Mouse (Mus musculus): ENCODE data around the gene Ndst2.

Gene Ndst2

DNA sequence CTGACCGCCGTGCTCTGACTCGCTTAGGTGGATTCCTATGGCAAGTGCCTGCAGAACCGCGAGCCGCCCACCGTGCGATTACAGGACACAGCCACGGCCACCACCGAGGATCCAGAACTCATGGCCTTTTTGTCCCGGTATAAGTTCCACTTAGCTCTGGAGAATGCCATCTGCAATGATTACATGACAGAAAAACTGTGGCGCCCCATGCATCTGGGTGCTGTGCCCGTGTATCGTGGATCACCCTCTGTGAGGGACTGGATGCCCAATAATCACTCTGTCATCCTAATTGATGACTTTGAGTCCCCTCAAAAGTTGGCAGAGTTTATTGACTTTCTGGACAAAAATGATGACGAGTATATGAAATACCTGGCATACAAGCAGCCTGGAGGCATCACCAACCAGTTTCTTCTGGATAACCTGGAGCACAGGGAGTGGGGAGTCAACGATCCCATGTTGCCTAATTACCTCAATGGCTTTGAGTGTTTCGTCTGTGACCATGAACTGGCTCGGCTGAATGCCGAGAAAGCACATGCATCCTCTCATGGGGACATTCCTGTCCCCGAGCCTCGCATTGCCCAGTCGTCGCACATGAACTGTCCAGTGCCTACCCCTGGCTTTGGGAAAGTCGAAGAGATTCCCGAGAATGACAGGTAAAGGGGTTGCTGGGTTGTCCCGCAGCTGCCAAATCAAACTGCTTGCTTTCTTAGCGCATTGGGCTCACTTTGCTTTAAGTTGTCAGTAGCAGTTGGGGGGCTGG, 38.4 kb downstream of the Ndst2 start:
- peak; percentile 16 for DNase-seq

DNA sequence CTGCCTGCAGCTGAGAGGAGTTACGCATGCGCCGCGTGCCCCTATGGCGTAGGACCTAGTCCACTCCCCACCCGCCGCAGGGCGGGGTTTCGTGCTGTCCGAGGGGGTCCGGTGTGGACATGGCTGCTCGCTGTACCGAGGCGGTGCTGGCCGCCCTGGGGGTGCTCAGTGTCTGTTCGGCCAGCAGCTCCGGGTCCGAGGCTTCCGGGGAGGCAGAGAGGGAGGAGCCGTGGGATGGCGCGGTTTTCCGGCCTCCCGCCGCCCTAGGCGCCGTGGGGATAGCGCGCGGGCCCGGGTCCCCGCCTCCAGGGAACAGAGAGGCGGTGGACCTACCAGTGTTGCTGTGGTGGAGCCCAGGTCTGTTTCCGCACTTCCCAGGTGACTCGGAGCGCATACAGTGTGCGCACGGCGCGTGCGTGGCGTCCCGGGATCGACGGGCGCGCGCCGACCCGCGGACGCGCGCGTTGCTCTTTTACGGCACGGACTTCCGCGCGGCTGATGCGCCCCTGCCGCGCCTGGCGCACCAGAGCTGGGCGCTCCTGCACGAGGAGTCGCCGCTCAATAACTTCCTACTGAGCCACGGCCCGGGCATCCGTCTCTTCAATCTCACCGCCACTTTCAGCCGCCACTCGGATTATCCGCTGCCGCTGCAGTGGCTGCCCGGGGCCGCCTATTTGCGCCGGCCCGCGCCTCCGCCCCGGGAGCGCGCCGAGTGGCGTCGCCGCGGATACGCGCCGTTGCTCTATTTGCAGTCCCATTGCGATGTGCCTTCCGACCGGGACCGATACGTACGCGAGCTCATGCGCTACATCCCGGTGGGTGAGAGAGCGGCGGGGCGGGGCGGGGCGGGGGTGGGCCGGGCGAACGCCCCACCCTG, 39.2 kb downstream of the Ndst2 start, which contains the start of gene Fut11:
Fut11 (plus strand) TSS at position 85 of the 877 bp plus-strand sequence.
- peak; percentile 91 for DNase-seq

DNA sequence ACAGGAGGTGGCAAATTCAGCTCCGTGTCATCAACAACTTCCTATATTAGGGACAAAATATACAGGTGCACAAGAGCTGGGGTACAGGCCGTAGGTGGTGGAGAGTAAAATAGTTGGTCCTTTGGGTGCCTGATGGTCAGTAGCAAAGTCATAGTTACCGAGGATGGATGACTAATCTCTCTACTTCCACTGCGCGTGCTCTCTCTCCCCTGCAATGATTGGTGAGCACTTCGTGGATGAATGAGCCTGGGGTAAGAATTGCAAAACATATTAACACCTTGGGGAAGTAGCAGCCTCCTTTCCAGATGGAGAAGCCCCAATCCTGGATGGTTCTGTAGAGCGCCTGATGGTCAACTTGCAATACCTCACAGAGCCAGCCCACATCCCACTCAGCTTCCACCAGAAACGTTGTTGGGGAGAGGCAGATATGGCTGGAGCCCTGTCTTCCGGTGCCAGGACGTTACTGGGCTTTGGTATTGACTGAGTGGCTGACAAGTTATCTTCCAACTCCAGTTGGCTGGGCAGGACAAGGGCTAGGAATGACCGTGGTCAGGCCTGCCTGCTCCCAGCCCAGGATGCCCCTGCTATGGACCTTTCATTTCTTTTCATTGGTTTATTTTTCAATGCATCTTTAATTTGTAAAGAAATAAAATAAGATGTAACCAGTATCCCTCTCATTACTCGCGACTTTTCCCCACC, 40.0 kb downstream of the Ndst2 start:
- DNase-seq: no peak

DNA sequence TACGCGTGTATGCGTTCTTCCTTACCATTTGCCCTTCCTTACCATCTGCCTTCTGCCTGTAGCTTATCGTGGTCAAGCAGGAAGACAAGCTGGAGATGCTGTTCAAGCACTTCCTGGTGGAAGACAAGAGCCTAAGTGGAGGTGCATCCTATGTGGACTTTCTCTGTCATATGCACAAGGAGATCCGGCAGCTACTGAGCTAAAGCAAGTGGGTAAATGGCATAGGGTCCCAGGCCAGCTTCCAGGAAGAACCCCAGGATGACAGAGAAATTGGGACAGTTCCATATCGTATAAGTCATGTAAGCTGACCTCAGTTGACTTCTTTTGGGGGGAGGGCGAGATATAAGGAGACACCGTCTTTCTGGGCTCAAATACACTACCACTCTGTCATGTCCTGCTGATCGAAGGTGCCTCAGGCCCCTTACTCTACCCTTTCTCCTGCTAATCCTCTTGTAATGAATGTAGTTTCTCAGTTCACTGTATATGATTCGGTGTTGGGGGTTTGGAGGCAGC, 40.7 kb downstream of the Ndst2 start:
- no peak for DNase-seq

DNA sequence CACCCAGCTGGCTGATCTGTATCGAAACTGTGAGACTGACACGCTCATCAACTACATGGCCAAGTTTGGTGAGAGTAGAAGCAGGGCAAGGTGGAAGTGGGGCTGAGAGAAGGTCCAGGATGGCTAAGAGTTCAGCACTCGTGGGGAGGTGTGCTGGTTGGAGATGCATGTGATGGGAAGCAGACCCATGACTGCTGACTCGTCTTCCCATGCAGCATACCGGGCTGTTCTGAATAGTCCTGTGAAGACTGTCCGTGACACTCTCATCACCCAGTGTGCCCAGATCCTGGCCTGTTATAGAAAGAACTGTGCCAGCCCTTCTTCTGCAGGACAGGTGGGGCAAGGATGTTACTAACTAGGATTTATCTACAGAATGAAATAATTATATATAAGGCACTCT, 42.6 kb downstream of the Ndst2 start:
- no peak for DNase-seq

DNA sequence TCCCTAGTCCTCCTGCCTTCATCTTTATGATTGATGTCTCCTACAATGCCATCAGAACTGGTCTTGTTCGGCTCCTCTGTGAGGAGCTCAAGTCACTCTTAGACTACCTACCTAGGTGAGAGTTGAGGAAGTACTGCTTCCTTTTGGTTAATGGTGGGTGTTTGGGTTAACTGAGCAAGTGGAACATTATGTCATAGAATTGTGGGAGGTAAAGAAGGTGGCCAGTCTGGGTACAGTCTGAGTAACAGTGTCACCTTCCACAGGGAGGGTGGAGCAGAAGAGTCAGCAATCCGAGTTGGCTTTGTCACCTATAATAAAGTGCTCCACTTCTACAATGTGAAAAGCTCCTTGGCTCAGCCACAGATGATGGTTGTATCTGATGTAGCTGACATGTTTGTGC, 45.4 kb downstream of the Ndst2 start:
- DNase-seq: no peak

DNA sequence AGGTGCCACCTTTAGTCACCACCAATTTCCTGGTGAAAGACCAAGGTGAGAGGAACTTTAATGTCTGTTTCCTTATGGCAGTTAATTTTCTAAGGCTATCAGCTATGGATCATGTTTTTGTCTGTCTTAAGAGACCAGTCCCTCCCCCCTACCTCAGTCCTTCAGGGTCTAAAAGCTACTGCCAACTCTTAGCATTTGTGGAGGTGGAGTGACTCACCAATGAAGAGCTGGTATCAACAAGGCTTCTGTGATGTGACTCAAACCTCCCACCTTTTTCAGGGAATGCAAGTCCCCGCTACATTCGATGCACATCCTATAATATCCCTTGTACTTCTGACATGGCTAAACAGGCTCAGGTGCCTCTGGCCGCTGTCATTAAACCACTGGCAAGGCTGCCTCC, 47.8 kb downstream of the Ndst2 start:
- DNase-seq: no peak

DNA sequence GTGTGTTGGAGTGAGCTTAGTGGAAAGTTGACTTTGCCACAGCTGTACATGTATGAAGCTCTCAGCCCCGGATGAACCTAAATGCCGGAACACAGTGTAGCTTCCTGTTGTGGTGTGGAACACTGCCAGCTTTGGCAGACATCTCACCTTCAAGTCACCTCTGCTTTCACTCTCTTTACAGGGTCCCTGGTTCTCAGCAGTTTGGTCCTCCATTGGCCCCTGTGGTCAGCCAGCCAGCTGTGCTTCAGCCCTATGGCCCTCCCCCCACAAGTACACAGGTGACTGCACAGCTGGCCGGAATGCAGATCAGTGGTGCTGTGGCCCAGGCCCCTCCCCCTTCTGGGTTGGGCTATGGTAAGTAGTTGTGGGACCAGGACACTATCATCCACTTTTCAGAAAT, 51.9 kb downstream of the Ndst2 start:
- DNase-seq: peak; percentile 53

DNA sequence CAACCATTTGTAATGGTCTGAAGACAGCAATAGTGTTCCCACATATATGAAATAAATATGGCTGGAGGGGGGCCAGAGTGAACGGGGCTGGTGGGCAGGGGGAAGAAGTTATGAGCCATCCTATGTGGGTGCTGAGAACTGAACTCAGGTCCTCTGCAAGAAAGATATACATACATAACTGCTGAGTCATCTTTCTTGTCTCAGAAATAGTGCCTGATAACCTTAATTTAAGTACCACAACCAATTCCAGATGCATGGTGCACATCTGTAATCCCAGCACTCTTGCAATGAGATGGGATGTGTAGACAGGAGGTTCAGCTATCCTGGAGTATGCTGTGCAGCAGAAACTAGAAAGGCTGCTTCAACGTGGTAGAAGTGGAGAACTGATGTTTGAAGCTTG, 52.6 kb downstream of the Ndst2 start:
- DNase-seq: no peak

DNA sequence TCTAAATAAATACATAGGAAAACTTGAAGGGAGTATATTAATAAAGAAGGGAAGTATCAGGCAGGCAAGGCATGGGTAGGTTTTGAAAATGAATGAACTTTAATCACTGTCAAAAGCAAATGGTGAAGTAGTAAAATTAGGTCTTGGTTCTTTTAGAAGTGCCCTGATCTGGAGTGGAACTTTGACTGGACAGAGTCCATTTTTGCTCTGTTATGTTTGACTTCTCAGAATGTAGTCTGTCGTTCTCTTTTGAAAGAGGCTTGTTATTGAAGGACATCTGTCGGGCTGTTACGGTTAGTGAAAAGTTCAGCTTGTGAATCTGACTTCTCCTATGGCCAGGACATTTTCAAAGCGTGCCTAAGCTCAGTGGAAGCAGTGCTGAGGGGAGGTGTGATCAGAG, 56.5 kb downstream of the Ndst2 start:
- DNase-seq: no peak

DNA sequence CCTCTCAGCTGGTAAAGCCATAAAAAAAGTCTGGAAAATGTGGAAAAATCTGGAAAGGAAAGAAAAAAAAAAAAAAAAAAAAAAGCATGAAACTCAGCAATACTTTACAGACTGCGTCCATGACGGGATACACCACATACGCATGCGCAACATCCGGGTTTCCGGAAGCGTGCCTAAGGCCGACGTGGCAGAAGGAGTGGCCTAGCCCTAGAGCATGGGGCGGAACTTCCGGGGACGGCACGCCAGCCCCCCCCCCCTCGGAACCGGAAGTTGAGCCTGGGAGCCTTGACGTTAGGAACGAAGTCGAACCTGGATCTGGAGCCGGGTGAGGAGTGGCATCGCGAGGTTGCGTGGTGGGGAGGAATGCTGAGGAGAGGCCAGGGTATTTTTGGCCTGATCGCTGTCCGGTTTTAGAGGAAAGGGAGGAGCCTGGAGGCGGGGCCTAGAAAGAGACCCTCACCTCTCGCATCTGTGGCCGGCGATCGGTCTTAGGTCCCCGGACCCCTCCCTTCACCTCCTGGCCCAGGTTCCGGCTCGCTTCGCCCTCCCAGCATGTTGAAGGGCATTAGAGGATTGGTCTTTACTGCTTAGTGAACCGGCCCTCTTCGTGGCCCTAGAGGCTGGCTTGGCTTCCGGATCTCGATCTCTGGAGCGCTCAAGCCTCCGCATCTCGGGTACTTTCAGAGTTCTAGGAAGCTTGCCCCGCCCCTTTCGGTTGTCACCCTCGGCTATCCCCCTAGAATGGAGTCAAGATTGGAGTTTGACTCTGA, 60.1 kb downstream of the Ndst2 start, which contains the start of gene Sec24c:
Sec24c (plus strand) TSS at position 245 of the 770 bp plus-strand sequence.
- peak; percentile 97 for DNase-seq

DNA sequence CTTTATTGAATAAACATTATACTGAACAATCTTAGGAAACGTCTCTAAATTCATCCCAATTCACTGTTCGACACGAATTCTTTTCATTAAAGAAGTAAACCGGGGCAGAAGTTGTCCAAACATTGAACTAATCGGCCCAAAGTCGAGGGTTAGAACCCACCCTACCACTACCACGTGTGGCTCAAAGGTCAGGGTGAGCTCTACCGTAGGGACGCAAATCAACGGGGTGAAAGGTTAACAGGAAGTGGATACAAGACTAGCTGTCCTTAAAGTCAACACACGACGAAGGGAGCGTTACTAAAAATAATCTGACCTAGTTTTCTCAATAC, 60.7 kb downstream of the Ndst2 start:
- DNase-seq: no peak
